Mouse (Mus musculus): ENCODE data around the gene Afap1l2. TPM values are rescaled to one million over a fixed set of nuclear protein-coding genes. Genes with fewer than 3 reads are reported as not detected.

The Afap1l2 gene
- total and polyA plus RNA-seq, 2 experiments from 2014 or later: 10.1 to 12.7 TPM

- no peak for ATAC-seq
- Histone ChIP-seq H3K36me3 (ENCODE audit: insufficient read depth) (no peaks in the 10 kb centered on the region), H3K27me3 (ENCODE audit: insufficient read depth, low read length) (no peaks in the 10 kb centered on the region), H3K27ac (ENCODE audit: low read depth, low read length) (no peak overlapping the region), H3K9ac (no peak overlapping the region), H3K4me2 (ENCODE audit: low read depth) (no peak overlapping the region), H3K4me3 (ENCODE audit: low read depth, low read length) (no peak overlapping the region), H3K4me1 (ENCODE audit: insufficient read depth) (no peaks in the 10 kb centered on the region), H3K9me3 (ENCODE audit: low read length) (no peaks in the 10 kb centered on the region)
- no peak for TF ChIP-seq CTCF (IDR thresholded peaks at IDR 0.05; ENCODE audit: low read depth)
- WGBS: 80% methylated on average over 5 of the region's 5 CpGs
- no peak for DNase-seq
Measured at GRCm38 (mm10) chr19:56893326-56893725, 114.7 kb downstream of the Afap1l2 start.

DNA sequence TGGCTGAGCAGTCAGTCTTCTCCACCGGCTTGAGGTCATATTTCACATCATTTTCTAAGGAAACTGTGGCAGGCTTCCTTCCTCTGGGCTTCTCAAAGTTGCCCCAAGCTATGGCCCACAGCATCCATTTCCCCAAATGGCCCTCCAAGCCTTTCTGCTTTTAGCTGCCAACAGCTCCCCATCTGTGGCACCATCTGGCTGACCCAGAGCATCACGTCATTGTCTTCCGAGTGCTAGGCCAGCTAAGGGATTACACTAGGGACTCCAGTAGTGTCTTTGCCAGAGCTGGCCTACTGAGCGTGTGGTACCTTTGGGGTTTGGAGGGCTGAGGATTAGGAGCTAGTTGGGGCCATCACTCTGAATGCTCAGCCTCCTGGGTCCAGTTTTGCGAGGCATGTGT lies 115.4 kb downstream of the Afap1l2 start:
- Histone ChIP-seq H3K4me3 (ENCODE audit: low read depth, low read length) (no peak overlapping the region), H3K27ac (ENCODE audit: low read depth, low read length) (no peak overlapping the region), H3K27me3 (ENCODE audit: insufficient read depth, low read length) (no peaks in the 10 kb centered on the region), H3K4me1 (ENCODE audit: insufficient read depth) (no peaks in the 10 kb centered on the region), H3K9me3 (ENCODE audit: low read length) (no peaks in the 10 kb centered on the region), H3K9ac (no peak overlapping the region), H3K36me3 (ENCODE audit: insufficient read depth) (no peaks in the 10 kb centered on the region), H3K4me2 (ENCODE audit: low read depth) (no peak overlapping the region)
- ATAC-seq: no peak
- TF ChIP-seq CTCF (IDR thresholded peaks at IDR 0.05; ENCODE audit: low read depth): no peak
- no peak for DNase-seq
- WGBS: 81% methylated on average over 5 of the region's 5 CpGs

DNA sequence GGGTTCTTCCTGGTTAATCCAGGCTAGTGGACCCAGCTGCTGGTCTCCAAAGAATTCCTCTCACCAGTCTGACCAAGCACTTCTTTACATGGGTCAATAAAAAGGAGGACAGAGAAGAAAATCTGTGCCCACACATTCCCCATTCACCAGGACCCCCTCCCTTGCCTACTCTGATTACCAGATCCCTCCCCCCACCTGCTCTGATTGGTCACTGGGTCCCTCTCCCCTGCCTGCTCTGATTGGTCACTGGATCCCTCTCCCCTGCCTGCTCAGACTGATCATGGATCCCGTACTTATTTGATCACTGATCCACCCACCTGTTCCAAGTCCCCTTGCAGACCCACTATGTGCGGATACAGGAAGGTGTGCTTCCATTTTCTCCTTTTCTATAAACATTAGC lies 116.6 kb downstream of the Afap1l2 start:
- no peaks in the 10 kb centered on the region for H3K36me3 ChIP-seq (ENCODE audit: insufficient read depth)
- WGBS: 60% methylated on average over 2 of the region's 2 CpGs
- no peaks in the 10 kb centered on the region for H3K4me1 ChIP-seq (ENCODE audit: insufficient read depth)
- H3K4me3 ChIP-seq (ENCODE audit: low read depth, low read length): no peak overlapping the region
- no peaks in the 10 kb centered on the region for H3K9me3 ChIP-seq (ENCODE audit: low read length)
- TF ChIP-seq CTCF (IDR thresholded peaks at IDR 0.05; ENCODE audit: low read depth): no peak
- H3K9ac ChIP-seq: no peak overlapping the region
- ATAC-seq (no peak), DNase-seq (no peak)
- H3K27me3 ChIP-seq (ENCODE audit: insufficient read depth, low read length): no peaks in the 10 kb centered on the region
- H3K4me2 ChIP-seq (ENCODE audit: low read depth): no peak overlapping the region
- H3K27ac ChIP-seq (ENCODE audit: low read depth, low read length): no peak overlapping the region

- H3K4me3 ChIP-seq (ENCODE audit: low read depth, low read length): no peak overlapping the region
- no peak overlapping the region for H3K9ac ChIP-seq
- ATAC-seq: no peak
- H3K4me1 ChIP-seq (ENCODE audit: insufficient read depth): no peaks in the 10 kb centered on the region
- no peaks in the 10 kb centered on the region for H3K36me3 ChIP-seq (ENCODE audit: insufficient read depth)
- no peak for DNase-seq
- H3K4me2 ChIP-seq (ENCODE audit: low read depth): no peak overlapping the region
- H3K27ac ChIP-seq (ENCODE audit: low read depth, low read length): no peak overlapping the region
- TF ChIP-seq CTCF (IDR thresholded peaks at IDR 0.05; ENCODE audit: low read depth): no peak
- H3K9me3 ChIP-seq (ENCODE audit: low read length): no peaks in the 10 kb centered on the region
- no peaks in the 10 kb centered on the region for H3K27me3 ChIP-seq (ENCODE audit: insufficient read depth, low read length)
- WGBS: 40% methylated on average over 5 of the region's 5 CpGs
Measured at GRCm38 (mm10) chr19:56888654-56889053, 119.4 kb downstream of the Afap1l2 start.

DNA sequence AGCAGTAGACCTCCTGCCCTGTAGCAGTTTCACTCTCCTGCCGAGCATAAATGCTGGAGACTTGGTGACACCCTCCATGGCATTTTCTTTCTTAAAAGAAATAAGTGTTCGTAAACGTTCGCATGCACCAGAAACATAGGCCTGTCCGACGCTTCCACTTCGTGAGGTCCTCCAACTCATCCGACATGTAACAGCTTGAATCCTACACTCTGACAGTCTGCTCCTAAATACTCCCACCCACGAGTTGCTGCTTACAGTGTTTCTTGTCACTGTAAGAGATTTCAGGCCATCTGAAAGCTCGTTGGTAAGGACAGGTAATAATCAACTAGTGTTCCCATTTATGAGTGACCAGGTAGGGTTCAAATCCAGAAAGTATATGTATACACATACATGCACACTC lies 120.1 kb downstream of the Afap1l2 start:
- H3K27ac ChIP-seq (ENCODE audit: low read depth, low read length): no peak overlapping the region
- H3K4me2 ChIP-seq (ENCODE audit: low read depth): no peak overlapping the region
- H3K4me1 ChIP-seq (ENCODE audit: insufficient read depth): no peaks in the 10 kb centered on the region
- no peak overlapping the region for H3K9ac ChIP-seq
- DNase-seq: no peak
- no peak for TF ChIP-seq CTCF (IDR thresholded peaks at IDR 0.05; ENCODE audit: low read depth)
- no peaks in the 10 kb centered on the region for H3K9me3 ChIP-seq (ENCODE audit: low read length)
- no peak overlapping the region for H3K4me3 ChIP-seq (ENCODE audit: low read depth, low read length)
- WGBS: 80% methylated on average over 10 of the region's 10 CpGs
- no peak for ATAC-seq
- H3K27me3 ChIP-seq (ENCODE audit: insufficient read depth, low read length): no peaks in the 10 kb centered on the region
- no peaks in the 10 kb centered on the region for H3K36me3 ChIP-seq (ENCODE audit: insufficient read depth)

DNA sequence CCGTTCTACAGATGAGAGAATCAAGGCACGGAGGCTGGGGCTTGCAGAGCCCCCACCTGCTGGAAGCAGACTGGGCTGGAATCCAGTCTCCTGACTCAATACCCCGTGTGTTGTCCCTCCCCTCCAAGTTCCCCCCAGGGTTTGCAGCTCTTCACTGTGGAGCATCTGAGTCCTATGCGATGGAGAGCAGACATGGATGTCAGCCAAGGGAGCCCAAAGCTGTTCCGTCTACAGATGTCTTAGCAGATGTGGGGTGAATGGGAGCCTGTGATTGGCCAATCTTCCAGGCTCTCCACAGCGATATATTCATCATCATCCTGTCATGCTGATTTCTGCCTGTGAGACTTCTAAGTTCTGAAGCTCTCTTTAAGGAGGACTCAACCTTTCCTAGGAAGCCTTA lies 130.7 kb downstream of the Afap1l2 start:
- Histone ChIP-seq H3K9me3 (ENCODE audit: low read length) (no peaks in the 10 kb centered on the region), H3K4me3 (ENCODE audit: low read depth, low read length) (no peak overlapping the region), H3K9ac (no peak overlapping the region), H3K36me3 (ENCODE audit: insufficient read depth) (no peaks in the 10 kb centered on the region), H3K27me3 (ENCODE audit: insufficient read depth, low read length) (peaks cover 31% of the 10 kb centered on the region), H3K4me1 (ENCODE audit: insufficient read depth) (0 out of 2 replicates have a peak, but pooled peaks cover 9% of the 10 kb centered on the region), H3K27ac (ENCODE audit: low read depth, low read length) (no peak overlapping the region), H3K4me2 (ENCODE audit: low read depth) (no peak overlapping the region)
- no peak for TF ChIP-seq CTCF (IDR thresholded peaks at IDR 0.05; ENCODE audit: low read depth)
- 49% methylated on average over 6 of the region's 6 CpGs for WGBS
- DNase-seq (peak; percentile 42), ATAC-seq (peak; percentile 60)

DNA sequence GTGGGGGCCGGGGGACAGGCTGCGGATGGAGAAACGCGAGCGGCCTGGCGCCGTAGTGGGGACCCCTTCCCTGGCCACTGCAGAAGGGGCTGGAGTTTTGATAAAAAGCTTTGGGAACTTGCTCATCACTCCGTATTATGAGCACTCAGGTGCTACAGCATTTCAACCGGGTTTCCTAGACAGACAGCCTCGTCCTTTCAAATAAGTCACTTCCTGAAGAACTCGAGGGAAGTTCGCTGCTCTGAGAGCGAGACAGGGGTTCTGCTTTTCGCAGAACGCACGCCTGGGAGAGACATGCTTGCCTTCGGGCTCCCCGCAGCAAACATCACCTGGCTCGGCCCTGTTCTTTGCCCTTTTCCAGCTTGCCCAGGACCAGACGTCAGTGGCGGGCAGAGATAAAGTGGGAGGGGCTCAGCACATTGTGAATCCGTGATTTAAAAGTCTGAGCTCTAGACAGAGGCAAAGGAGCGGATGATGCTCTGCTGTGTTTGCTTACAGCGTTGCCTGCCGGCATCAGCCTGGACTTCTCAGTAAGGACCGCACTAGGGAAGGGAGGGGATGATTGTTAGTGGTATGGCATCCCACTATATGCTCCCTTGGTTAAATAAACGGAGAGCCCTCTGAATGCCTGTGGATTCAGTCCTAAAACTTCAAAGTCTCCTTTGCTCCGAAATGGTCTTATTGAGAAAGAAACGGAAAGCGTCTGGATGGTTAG lies 133.3 kb downstream of the Afap1l2 start:
- TF ChIP-seq CTCF (IDR thresholded peaks at IDR 0.05; ENCODE audit: low read depth): no peak
- H3K4me2 ChIP-seq (ENCODE audit: low read depth): peak overlapping the region; percentile 98
- DNase-seq (peak; percentile 15), ATAC-seq (0 out of 2 replicates have a peak, but pooled peaks have one; percentile 6)
- peaks cover 33% of the 10 kb centered on the region for H3K27me3 ChIP-seq (ENCODE audit: insufficient read depth, low read length)
- H3K9me3 ChIP-seq (ENCODE audit: low read length): no peaks in the 10 kb centered on the region
- no peak overlapping the region for H3K27ac ChIP-seq (ENCODE audit: low read depth, low read length)
- no peaks in the 10 kb centered on the region for H3K36me3 ChIP-seq (ENCODE audit: insufficient read depth)
- H3K4me1 ChIP-seq (ENCODE audit: insufficient read depth): 0 out of 2 replicates have a peak, but pooled peaks cover 9% of the 10 kb centered on the region
- 8% methylated on average over 30 of the region's 30 CpGs for WGBS
- H3K4me3 ChIP-seq (ENCODE audit: low read depth, low read length): peak overlapping the region; percentile 47
- peak overlapping the region; percentile 37; the same call in 1 of the 2 replicates for H3K9ac ChIP-seq

Measured in forebrain, postnatal 0 days (tissue).